Mouse (Mus musculus) heart, adult 11 months (tissue): Measurements from ENCODE around the gene Vcp.

Experiments
- DNase-seq: peaks from one replicate; pipeline ENCODE4 v3.0.0; 2022

The Vcp gene

GRCm38 (mm10) chr4:42969304-42969703, 31.0 kb downstream of the Vcp start, which contains the start of gene 1700022I11Rik:
Gene 1700022I11Rik, plus strand, starts transcription at chr4:42969604.
- no peak for DNase-seq

- DNase-seq, result peak; percentile 89
Measured at GRCm38 (mm10) chr4:42965039-42965719, 35.1 kb downstream of the Vcp start.

- no peak for DNase-seq
Measured at GRCm38 (mm10) chr4:42963480-42963879, 36.8 kb downstream of the Vcp start.

GRCm38 (mm10) chr4:42961592-42961991, 38.7 kb downstream of the Vcp start:
- DNase-seq, result peak; percentile 94

- DNase-seq, result peak; percentile 89
Measured at GRCm38 (mm10) chr4:42959382-42959781, 40.9 kb downstream of the Vcp start.

- DNase-seq, result peak; percentile 97
Measured at GRCm38 (mm10) chr4:42958942-42959341, 41.4 kb downstream of the Vcp start.

- peak; percentile 91 for DNase-seq
Measured at GRCm38 (mm10) chr4:42957979-42958378, 42.3 kb downstream of the Vcp start.

GRCm38 (mm10) chr4:42957306-42957705, 43.0 kb downstream of the Vcp start:
- peak; percentile 88 for DNase-seq

- DNase-seq, result peak; percentile 92
Measured at GRCm38 (mm10) chr4:42956581-42956980, 43.7 kb downstream of the Vcp start.

- peak; percentile 89 for DNase-seq
Measured at GRCm38 (mm10) chr4:42955200-42955599, 45.1 kb downstream of the Vcp start.

- peak; percentile 96 for DNase-seq
Measured at GRCm38 (mm10) chr4:42954297-42954696, 46.0 kb downstream of the Vcp start.

- peak; percentile 99 for DNase-seq
Measured at GRCm38 (mm10) chr4:42953435-42954094, 46.7 kb downstream of the Vcp start.

- DNase-seq, result peak; percentile 97
Measured at GRCm38 (mm10) chr4:42952563-42952962, 47.7 kb downstream of the Vcp start.

- peak; percentile 92 for DNase-seq
Measured at GRCm38 (mm10) chr4:42951206-42952195, 48.8 kb downstream of the Vcp start.

- peak; percentile 99 for DNase-seq
Measured at GRCm38 (mm10) chr4:42950065-42950558, 50.2 kb downstream of the Vcp start.

GRCm38 (mm10) chr4:42949676-42950051, 50.6 kb downstream of the Vcp start, which contains the start of gene Dnajb5:
Gene Dnajb5, plus strand, starts transcription at chr4:42949814.
- DNase-seq, result peak; percentile 100

- DNase-seq, result no peak
Measured at GRCm38 (mm10) chr4:42949051-42949675, 51.1 kb downstream of the Vcp start.

GRCm38 (mm10) chr4:42948527-42948926, 51.8 kb downstream of the Vcp start:
- no peak for DNase-seq

GRCm38 (mm10) chr4:42946733-42947290, 53.5 kb downstream of the Vcp start:
- peak; percentile 91 for DNase-seq

- DNase-seq, result peak; percentile 90
Measured at GRCm38 (mm10) chr4:42945952-42946351, 54.4 kb downstream of the Vcp start.

GRCm38 (mm10) chr4:42945445-42945844, 54.9 kb downstream of the Vcp start:
- DNase-seq, result no peak

GRCm38 (mm10) chr4:42945043-42945442, 55.3 kb downstream of the Vcp start:
- DNase-seq, result peak; percentile 86
